Mouse (Mus musculus) naive thymus-derived CD4-positive, alpha-beta T cell, adult 2 months (primary cell): ENCODE results near the gene Medag.

Source experiments
- DNase-seq: peaks from one replicate; pipeline ENCODE4 v3.0.0-alpha.2; 2011; ENCODE audit warnings: low read depth

The Medag gene

DNA sequence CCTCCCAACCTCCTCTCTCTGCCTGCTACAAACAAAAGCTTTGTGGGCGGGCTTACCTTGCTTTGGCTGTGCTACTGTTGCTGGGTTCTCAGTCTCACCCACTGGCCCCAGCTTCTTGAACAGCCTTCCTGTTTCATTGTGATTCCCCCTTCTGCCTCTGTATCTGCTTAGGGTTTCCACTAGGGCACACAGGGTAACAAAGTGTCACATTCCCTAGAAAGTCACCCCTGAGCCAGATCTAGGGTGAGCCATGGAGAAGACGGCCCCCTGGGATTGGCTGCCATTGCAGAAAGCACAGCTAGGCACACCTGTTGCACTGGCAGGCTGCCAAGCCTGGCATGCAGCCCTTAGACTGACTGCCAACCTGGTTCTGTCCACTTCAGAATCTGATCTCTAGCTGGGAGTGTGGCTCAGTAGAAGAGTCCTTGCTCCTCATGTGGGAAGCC lies 17.3 kb downstream of the Medag start:
- peak; percentile 73 for DNase-seq

DNA sequence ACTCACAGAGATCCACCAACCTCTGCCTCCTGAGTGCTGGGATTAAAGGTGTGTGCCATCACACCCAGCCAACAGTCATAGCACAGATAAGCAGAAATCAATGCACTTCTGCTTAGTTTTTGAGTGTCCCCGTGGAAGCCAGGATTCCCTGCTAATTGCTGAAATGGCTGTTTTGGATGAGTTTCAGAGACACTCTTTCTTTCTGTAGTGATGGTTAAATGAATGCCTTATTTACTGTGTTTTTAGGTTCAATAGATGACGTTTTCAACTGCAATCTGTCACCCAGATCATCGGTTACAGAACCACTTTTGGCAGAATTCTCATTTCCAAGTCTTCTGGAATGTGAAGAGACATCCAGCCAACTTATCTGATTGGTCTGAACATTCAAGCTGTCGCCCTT lies 18.0 kb downstream of the Medag start:
- no peak for DNase-seq

DNA sequence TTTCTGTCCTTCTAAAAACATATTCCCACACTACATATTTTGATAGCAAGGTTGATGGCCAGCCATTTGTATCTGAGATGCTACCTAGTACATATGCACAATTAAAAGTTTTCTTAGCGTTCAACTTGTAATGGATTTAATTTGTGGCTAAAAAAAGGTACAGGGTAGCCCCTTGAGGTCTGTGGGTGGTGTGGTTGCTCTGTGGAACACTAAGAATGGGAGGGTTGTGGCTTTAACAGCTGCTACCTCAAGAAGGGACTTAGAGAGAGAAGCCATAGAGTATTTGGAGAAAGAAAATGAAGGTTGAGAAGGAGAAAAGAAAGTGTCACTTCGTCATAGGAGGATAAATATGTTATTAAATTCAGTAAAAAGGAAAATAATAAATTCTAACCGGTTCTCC lies 19.4 kb downstream of the Medag start:
- no peak for DNase-seq

DNA sequence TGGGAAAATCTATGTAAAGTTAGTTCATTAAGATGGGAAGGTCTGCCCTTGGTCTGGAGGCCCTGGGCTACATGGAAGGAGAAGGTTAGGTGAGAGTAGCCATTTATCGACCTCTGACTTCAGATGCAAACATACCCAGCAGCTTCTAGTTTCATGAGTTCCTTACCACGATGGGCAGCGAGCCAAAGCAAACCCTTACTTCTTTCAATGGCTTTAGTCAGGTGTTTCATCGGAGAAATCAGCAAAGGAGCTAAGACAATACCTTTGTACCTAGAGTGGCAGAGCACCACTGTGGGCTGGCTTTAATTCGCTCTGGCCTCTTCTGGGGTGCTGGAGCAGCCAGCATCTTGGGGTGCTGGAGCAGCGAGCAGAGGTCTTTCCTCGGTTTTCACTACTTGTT lies 22.1 kb downstream of the Medag start:
- DNase-seq: peak; percentile 24

DNA sequence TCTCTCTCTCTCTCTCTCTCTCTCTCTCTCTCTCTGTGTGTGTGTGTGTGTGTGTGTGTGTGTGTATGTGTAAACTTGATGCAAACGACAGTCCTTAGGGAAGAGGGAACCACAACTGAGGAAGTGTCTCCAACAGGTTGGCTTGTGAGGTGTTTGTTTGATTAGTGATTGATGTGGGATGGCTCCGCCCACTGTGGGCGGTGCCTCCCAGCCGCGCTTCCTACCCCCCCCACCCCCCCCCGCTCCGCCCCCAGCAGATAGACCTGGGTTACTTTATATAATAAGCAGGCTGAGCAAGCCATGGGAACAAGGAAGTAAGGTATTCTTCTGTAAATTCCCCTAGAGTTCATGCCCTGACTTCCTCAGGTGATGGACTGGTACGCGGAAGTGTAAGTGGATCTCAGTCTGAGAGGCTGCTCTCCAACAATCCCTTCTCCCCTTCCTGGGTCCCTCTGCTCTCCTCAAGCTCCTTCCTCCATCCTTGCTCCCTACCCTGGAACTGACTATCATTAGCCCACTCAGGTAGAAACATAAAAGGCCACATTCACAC lies 22.7 kb downstream of the Medag start:
- peak; percentile 53 for DNase-seq

DNA sequence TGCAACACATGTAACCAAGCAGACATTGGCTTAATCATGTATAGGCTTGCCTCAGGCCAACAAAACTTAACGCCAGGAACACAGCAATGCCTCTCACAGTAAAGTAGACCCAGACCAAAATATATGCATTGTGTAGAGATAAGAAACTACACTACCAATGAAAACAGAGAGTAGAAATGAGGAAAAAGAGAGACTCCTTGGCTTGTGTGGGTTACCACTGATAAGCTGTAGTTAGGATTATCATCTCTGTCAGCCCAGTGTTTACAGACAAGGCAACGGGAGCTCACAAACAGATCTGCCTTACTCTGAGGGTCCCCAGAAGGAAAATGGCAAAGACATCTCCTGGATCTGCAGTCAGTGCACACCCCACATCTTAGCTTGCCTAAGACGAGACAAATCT lies 25.0 kb downstream of the Medag start:
- DNase-seq: no peak

DNA sequence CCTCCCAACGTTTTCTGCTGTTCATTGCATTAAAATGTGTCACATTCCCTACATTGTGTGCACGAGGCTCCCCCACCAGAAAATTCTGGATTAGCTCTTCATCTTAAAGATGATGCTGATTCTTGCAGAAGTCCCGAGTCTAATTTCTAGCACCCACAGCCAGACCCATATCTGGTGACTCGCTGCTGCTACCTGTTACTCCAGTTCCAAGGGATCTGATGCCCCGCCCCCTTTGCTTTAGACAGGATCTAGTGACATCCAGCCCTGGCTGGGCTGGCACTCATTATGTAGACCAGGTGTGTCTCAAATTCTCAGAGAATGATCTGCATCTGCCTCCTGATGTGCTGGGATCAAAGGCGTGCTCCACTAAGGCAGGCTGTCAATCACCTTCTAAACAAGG lies 25.6 kb downstream of the Medag start:
- no peak for DNase-seq

DNA sequence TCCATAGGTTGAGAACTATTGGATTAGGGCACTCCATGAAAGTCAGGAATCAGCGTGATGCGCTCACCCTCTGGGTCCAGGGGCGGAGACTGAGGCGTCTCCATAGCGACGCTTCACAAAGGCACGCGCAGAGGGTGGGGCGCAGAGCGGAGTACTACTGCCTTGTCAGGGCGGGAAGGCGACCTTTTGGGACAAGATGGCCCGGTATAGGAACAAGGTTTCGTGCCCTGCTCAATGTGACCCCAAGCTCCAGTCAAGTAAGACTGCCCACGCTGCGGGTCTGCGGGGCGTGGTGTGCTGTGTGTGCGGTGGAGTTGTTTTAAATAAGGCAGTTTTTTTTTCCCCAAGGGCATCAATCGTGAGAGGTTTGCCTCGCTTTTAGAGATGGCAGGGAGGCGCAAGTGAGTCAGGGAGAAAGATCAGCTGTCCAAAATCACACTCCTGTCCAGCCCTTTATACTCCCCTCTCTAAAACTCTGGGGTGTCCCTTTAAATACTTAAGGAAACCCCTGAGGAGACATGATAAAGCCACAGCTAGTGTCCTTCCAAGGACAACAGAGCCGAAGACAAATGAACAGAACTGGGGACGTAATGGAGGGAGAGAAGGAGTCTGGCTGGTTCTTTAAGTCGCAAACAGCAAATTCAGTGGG lies 28.1 kb downstream of the Medag start, which contains the start of gene Tex26:
Gene Tex26 (plus strand): TSS at position 130 of the 649 bp plus-strand sequence.
- DNase-seq: peak; percentile 56

DNA sequence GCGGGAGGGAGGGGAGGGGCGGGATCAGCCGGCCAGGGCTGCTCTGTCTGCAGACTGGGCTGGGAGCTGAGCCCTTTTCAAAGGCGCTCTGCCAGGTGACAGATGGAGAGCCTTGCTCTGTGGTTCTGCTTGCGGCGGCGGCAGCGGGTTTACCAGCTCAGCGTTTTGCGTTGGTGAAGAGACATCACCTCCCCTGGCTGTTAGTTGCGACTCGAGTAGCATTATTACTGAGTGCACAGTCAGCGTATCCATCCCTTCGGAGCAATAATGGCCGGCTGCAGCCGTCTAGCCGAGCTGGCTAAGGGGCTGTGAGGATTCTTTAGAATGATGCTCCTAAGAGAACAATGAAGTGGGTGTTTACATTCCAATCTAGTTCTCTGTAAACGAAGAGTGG lies 28.6 kb downstream of the Medag start:
- DNase-seq: peak; percentile 30

DNA sequence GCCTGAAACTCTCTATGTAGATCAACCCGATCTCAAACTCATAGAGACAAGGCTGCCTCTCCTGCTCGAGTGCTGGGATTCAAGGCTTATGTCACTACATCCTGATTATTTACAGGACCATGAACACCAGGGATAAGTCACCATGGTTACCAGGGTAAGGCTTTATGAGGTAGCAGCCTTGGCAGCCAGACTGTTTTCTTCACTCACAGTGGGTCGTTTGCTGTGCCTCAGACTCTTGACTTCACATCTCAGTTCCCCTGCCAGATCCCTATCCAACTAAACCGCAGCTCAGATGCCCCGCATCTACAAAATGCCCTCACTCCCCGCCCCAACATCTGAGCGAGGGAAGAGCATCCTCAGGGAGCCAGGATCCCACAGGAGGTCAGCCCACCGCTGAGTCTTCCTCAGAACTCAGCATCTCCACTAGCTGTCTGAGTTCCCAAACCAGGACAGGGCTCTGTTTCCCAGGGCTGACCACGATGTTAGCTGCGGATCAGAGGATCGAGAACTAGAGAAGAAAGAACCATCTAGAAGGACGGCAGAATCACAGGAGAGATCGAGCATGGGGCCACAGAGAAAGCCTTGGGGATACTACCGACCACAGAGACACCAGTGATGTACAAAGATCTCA lies 30.2 kb downstream of the Medag start:
- DNase-seq: no peak

DNA sequence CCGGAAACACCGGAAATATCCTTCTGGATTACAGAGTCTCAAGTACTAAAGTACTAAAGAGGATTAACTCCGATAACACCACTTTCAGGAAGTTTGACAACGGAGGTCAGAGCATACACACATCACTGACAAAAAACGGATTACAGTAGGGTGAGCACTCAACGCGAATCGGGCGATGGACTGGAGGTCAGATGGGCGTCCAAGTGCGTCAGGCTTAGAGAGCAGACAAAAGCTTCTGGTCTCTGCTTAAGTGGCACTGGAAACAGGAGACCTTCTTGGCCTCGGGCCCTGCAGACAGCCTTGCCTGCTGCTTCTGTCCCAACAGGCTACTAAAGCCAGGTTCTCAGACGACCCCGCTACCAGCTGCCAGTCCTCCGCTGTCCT lies 30.7 kb downstream of the Medag start:
- DNase-seq: no peak

DNA sequence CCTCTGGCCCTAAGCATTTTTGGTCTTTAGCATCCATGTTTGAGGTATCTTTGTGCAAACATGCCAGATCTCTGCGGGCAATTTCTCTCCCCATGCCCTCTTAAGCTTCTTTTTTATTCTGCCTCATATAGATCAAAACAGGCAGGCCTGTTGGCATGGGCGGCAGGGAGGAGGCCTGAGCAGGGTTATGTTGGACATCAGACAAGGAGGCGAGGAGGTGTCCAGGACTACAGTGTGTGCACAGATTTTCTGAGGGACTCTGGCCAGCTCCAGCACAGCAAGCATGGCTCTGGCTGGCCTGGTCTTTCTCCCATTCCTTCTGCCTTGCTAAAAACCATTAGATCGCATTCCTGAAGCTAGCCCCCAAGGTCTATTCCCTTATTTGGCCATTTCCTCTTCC lies 32.9 kb downstream of the Medag start:
- DNase-seq: no peak

DNA sequence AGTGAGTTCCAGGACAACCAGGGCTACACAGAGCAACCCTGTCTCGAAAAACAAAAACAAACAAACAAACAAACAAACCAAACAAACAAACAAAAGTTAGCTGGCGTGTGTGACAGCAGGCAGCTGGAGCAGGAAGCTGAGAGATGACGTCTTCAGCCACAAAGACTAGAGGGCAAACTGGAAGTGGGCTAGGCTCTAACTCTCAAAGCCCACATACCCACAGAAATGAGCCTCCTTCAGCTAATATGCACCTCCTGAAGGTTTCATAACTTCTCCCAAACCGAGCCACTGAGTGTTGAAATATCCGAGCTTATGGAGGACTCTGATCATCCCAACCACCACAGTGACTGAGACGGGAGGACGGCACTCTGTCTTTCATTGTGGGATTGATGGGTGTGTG lies 34.9 kb downstream of the Medag start:
- no peak for DNase-seq

DNA sequence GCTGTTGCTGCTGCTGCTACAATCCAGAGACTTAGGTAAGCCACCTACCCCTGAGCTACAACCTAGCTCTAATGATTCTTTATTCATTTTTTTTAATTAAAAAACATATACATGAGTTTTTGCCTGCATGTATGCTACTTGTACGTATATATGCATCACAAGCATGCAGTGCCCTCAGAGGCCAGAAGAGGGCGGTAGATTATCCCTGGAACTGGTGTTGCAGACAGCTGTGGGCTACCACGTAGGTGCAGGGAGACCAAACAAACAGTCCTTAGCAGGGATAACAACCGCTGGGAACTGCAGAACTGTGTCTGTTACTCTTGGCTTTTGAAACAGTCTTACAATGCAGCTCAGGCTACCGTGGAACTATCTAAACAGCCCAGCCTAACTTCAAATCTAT lies 36.2 kb downstream of the Medag start:
- DNase-seq: peak; percentile 28

DNA sequence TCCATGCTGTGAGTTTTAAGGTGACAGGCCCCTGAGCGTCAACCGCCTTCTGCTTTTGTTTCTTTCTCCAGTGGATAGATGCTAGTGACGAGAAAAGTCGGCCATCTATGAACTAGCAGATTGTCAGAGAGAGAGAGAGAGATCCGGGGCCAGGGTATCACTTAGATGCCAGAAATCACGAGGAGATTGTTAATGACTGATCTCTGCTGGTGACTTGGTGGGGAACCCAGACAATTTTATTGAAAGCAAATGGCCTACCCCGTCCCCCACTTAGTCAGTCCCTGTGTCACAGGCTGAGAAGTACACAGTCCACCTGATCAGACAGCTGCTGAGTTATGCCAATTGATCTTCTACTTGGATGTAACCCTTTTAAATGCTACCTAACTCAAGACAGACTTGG lies 37.9 kb downstream of the Medag start:
- DNase-seq: no peak

DNA sequence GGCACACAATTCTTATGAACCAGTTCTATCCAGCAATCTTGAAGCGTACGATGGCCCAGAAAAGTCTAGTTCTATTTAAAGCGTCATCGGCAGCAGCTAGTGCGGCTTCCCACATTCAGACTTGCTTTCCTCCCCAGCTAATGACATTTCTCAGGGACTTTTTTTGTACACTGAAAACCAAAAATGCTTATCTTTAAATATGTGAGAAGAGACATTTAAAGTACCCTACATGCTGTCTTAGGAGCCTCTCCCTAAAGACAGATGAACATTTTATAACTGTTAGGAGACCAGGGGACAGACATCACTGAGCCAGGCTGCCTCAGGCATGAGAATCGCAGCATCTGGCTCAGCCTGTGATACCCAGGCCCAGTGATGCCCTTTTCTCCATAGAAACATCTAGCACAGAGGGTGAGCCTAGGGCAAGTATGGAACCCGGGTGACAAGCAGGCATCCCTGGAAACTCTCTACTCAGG lies 39.7 kb downstream of the Medag start:
- no peak for DNase-seq

DNA sequence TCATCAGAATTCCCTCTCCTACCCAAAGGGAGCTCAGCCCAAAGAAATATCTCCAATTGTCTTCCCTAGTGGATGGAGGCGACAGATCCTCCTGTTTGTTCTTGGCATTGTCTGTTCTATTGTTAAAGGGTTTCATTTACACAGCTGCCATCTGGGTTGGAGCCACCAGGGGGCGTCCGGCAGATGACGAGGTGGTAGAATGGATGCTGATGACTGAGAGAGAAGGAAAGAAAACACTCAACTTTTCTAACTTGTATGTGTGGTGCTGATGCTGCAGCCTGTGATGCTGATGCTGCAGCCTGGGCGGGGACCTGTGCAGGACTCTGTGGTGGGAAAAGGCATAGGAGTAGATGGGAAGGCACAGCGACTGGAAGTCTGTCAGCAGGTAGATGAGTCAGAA lies 42.7 kb downstream of the Medag start:
- DNase-seq: peak; percentile 82

DNA sequence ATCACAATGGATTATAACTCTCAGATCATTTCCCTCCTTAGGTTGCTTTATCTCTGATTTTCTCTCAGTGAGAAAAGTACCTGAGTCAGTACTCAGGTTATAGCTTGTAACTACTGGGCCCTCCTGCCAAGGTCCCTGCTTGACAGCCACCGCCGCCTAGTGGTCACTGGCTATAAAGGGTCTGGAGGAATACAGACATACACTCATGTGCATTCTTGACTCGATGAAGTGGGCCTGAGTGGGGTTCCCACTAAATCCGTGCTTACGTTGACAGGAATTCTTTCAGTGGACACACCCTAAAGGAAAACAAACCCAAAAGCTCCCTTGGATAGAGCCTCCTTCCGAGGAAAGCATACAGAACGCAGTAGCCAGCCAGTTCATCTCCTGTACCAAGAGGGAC lies 45.0 kb downstream of the Medag start:
- DNase-seq: no peak

DNA sequence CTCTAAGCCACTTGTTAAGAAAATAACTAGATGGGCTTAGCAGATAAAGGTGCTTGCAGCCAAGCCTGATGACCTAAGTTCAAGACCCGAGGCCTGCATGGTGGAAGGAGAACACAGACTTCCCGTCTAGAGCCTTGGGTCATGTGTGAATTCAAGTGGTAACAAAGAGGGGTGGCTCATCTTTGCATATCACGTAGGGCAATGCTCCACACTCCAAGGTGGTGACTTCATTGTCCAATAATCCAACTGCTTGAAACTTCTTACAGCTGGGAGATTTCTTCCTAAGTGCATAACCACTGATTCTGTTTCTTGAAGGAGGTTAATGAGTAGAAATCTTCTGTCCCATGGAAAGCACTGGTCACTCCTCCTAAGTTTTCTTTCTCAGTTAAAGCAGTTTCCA lies 50.5 kb downstream of the Medag start:
- DNase-seq: no peak

DNA sequence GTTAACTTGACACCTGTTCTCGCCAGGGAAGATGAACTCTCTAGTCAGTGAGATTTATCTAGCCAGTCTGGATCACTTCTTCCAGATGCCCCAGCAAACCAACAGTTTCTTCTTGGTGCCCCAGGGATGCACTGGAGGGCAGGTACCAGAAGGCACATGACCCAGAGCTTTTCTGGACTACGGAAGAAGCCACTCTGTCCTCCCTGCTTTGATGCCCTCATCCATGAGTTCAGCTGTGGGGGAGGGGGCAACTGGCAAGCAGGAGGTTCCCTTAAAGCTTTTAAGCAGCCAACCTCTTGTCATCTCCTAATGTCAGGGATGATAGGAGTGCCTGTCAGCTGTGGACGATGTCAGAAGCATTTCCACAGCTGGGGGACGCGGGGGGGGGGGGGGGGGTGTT lies 53.8 kb downstream of the Medag start:
- no peak for DNase-seq

DNA sequence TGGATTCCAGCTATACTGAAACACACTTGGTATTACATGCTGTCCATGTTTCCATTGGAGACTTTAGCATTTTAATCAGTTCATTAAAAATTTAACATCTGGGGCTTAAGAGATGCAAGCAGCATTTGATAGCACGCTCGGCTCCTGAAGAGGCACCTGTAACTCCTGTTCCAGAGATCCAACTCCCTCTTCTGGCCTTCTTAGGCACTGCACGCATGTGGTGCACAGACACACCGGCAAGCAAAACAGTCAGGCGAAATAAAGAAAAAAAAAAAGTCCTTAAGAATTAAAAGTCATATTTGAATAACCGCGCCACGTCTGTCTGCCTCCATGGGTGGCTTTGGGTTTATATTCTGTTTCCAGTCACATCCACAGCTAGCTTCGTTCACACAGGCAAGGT lies 62.6 kb downstream of the Medag start:
- DNase-seq: no peak

DNA sequence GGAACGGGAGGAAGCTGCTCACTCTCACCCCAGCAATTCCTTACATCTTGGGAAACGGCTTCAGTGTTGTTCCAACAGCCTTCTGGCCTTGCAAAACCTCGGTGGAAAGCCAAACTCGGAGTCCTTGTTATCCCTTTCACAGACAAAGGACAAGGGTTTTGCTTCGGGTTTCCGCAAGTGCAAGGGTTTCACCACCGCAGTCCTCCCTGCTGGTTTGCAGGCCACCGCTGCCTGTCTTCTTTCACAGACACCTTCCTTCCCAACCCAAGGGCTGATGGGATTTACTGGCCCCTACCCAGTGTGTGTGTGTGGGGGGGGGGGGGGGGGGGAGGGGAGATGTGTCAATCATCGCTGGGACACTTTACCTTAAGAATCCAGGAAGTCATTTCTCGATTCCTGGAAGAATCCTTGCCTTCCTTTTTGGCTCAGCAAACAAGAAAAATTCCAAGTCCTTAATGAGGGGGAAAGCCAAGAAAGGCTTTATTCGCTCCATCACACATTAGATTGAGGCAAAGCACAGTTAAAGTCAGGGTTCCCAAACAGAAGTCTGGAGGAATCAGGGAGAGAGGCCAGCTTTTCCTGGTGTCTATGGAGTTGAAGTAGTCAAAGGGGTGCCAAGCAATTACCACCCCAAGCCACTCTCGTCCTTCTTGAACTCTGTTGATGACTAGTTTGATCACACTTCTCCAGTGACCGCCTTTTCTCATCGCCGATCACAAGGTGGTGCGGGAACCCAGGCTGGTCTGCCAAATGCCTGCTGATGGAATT lies 63.3 kb downstream of the Medag start:
- DNase-seq: no peak
